Comparison of ENCODE assay signal across 17 mouse cellular contexts in the genomic region with DNA sequence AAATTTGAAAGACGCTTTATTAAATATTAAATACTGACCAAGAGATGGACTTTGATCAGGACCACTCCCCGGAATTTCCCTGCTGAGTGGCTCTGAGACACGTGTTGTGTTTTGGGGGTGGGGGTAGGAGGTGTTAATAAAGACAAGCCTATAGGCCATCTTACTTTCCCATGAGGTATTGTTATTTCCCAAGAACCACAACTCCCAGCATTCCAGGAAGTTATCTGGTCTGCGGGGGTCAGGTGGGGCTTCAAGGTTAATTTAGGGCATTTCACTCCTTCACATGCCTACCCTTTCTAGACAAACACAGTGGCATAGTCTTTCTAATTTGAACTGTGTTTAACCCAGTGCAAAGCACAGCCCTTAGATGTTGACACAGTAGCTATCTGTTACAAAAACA.
"Had no signal": no experiment of that assay in that cellular context is flagged by ENCODE, and none has a peak within 500 bp of the region (broad histone marks: within the 10 kb centered on the region; RNA-seq: fewer than 3 reads in every experiment).

No protein-coding gene starts in this region.

- H3K27ac ChIP-seq: left cerebral cortex, adult 2 months; liver, embryonic 13.5 days; neural tube, embryonic 12.5 days; neural tube, embryonic 15.5 days; stomach, embryonic 15.5 days had no signal

- H3K27me3 ChIP-seq: liver, embryonic 13.5 days; neural tube, embryonic 12.5 days; neural tube, embryonic 15.5 days; stomach, embryonic 15.5 days had no signal

- H3K9me3 ChIP-seq: liver, embryonic 13.5 days; neural tube, embryonic 12.5 days; stomach, embryonic 15.5 days had no signal

- H3K4me3 ChIP-seq: left cerebral cortex, adult 2 months; liver, embryonic 13.5 days; neural tube, embryonic 12.5 days; neural tube, embryonic 15.5 days; stomach, embryonic 15.5 days had no signal

- H3K4me1 ChIP-seq: liver, embryonic 13.5 days; neural tube, embryonic 12.5 days; neural tube, embryonic 15.5 days; stomach, embryonic 15.5 days had no signal

- H3K36me3 ChIP-seq: liver, embryonic 13.5 days; neural tube, embryonic 12.5 days; neural tube, embryonic 15.5 days; stomach, embryonic 15.5 days had no signal

- DNase-seq: kidney, adult 11 months; kidney, adult 8-10 months; kidney, postnatal 36 days; layer of hippocampus, postnatal 36 days; liver, embryonic 13.5 days; lung, adult 2 months; lung, postnatal 14 days; lung, postnatal 4 days; midbrain, embryonic 14.5 days; right cerebral cortex, postnatal 25 days; spleen, adult 18-20 months; thymus, postnatal 25 days had no signal

- H3K9ac ChIP-seq: liver, embryonic 13.5 days; neural tube, embryonic 12.5 days; neural tube, embryonic 15.5 days; stomach, embryonic 15.5 days had no signal

- H3K4me2 ChIP-seq: liver, embryonic 13.5 days; midbrain, embryonic 11.5 days; neural tube, embryonic 12.5 days; neural tube, embryonic 15.5 days; stomach, embryonic 15.5 days had no signal
